Mouse (Mus musculus) lung, embryonic 14.5 days (tissue): Measurements from ENCODE around the gene Mageb2. TPM values are rescaled to one million over a fixed set of nuclear protein-coding genes. Genes with fewer than 3 reads are reported as not detected.
"Not testable (repeated sequence)": the region's sequence is repeated elsewhere in the genome, so short reads cannot be mapped to it uniquely, and the experiment has no call there.

Source experiments
- ATAC-seq: fragments of 200-750 bp; cut with Nextera tagmentation; 2 replicates; pipeline ENCODE4 v1.8.0; 2017; ENCODE audit warnings: mild to moderate bottlenecking, moderate TSS enrichment, moderate library complexity; ENCODE audit not compliant: insufficient read depth
- DNase-seq: peaks from one replicate; pipeline ENCODE4 v3.0.0-alpha.2; 2015
- H3K27ac ChIP-seq: fragments of 300-500 bp; sonication (generic); 2 replicates; pipeline ENCODE4 v1.5.1; 2014; ENCODE audit warnings: low read depth, mild to moderate bottlenecking, moderate library complexity
- H3K27me3 ChIP-seq: fragments of 300-500 bp; sonication (generic); 2 replicates; pipeline ENCODE4 v1.6.1; 2014; ENCODE audit warnings: low read length, control low read depth; ENCODE audit not compliant: insufficient read depth
- H3K36me3 ChIP-seq: fragments of 300-500 bp; sonication (generic); 2 replicates; pipeline ENCODE4 v1.6.1; 2014; ENCODE audit warnings: control low read depth; ENCODE audit not compliant: insufficient read depth
- H3K4me1 ChIP-seq: fragments of 300-500 bp; sonication (generic); 2 replicates; pipeline ENCODE4 v1.6.1; 2014; ENCODE audit warnings: antibody characterized with exemption, control low read depth; ENCODE audit not compliant: insufficient read depth
- H3K4me2 ChIP-seq: fragments of 300-500 bp; sonication (generic); 2 replicates; pipeline ENCODE4 v1.6.1; 2014; ENCODE audit warnings: mild to moderate bottlenecking
- H3K4me3 ChIP-seq: fragments of 300-500 bp; sonication (generic); 2 replicates; pipeline ENCODE4 v1.5.1; 2014; ENCODE audit warnings: low read depth, low read length
- H3K9ac ChIP-seq: fragments of 300-500 bp; sonication (generic); 2 replicates; pipeline ENCODE4 v1.6.1; 2014
- H3K9me3 ChIP-seq: fragments of 300-500 bp; sonication (generic); 2 replicates; pipeline ENCODE4 v1.6.1; 2016; ENCODE audit warnings: low read depth, low read length, control low read depth
- WGBS: fragments of 180-500 bp; shearing (Covaris S2); extraction: QIAGEN DNeasy Blood & Tissue Kit; methylation state at CpG from one replicate; pipeline ENCODE4 v1.1.7; 2014; 5-methylcytosine and 5-hydroxymethylcytosine counted together
- polyA plus RNA-seq: library from polyadenylated mRNA; unstranded; fragments of >200 nt; fragmentation: Nextera tagmentation; extraction: Ambion mirVana; gene quantifications from 2 replicates; pipeline ENCODE4 v1.2.1, GENCODE M21; 2014

Mageb2 gene
- polyA plus RNA-seq: not detected in 2 replicates

- not testable (repeated sequence) for H3K9me3 ChIP-seq, ATAC-seq, H3K9ac ChIP-seq, H3K27ac ChIP-seq, H3K4me3 ChIP-seq, H3K4me2 ChIP-seq, H3K36me3 ChIP-seq, DNase-seq, H3K27me3 ChIP-seq, H3K4me1 ChIP-seq
- 88% methylated on average over 2 of the region's 2 CpGs for WGBS
These were observed at the start of gene Mageb2 for GRCm38 (mm10) chrX:91331390-91331789. Mageb2 (plus strand) TSS chrX:91331690.

- not testable (repeated sequence) for H3K4me3 ChIP-seq, ATAC-seq, H3K27me3 ChIP-seq, H3K4me2 ChIP-seq, H3K9ac ChIP-seq, DNase-seq, H3K9me3 ChIP-seq, H3K27ac ChIP-seq, H3K4me1 ChIP-seq, H3K36me3 ChIP-seq
- WGBS: 93% methylated on average over 9 of the region's 9 CpGs
These were observed 18.2 kb upstream of the Mageb2 start for GRCm38 (mm10) chrX:91313256-91313655.

Other genes with a start within 250 kb of the Mageb2 start
- not detected in 2 replicates for gene Gm5072, start 60.8 kb downstream of the Mageb2 start, polyA plus RNA-seq
- not detected in 2 replicates for gene Gm8914, start 148.4 kb downstream of the Mageb2 start, polyA plus RNA-seq
- gene 1700084M14Rik, start 244.2 kb downstream of the Mageb2 start, polyA plus RNA-seq: not detected in 2 replicates